ENCODE assay signal across 15 mouse cellular contexts in the genomic region with DNA sequence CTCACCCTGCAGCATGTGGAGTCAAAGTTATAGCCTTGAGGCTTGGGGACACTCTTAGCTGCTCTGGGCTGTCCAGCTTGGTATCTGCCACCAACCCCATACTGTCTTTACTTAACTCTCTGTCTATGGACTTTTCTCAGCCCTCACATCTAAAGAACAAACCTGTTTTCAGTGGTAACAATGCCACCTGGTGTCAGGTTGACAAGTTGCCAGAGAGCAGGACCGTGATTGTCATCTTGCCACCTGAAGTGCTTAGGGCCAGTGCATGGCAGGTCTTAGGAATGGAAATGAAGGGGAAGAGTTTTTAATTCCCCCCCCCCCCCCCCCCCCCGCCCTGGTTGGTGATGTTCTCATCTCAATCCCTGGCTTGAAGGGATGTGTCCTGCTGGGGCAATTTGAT.
DNase-seq lines count a peak whose midpoint lies in the region; ATAC-seq and TF ChIP-seq lines count a peak whose summit lies in the region.
"Had no signal": no experiment of that assay in that cellular context is flagged by ENCODE, and none has a peak within 500 bp of the region (broad histone marks: within the 10 kb centered on the region; RNA-seq: fewer than 3 reads in every experiment).

No protein-coding gene starts in this region.

- TF ChIP-seq CTCF in spleen, adult 2 months (IDR thresholded peaks at IDR 0.05; ENCODE audit: extremely low read depth, insufficient read depth, insufficient read length, insufficient replicate concordance): peak; percentile 36; the same call in 1 of the 2 replicates

- peak; percentile 58 for DNase-seq in heart, adult 11 months
- DNase-seq in heart, adult 9 months (ENCODE audit: low spot score in 2 of 2): no peak
- DNase-seq in spleen, adult 2 months (ENCODE audit: low read depth in 1 of 2, low spot score in 2 of 2): no peak
- DNase-seq in spleen, adult 18-20 months: no peak
- DNase-seq in kidney, postnatal 4 days: peak; percentile 17 to 32
- no peak for DNase-seq in layer of hippocampus, adult 9-11 months
- no peak for DNase-seq in layer of hippocampus, adult 18-20 months (ENCODE audit: low spot score in 2 of 2)
- DNase-seq: adrenal gland, postnatal 14 days; cerebellum, adult 9-10 months; right cerebral cortex, adult 18-20 months had no signal

- no peaks in the 10 kb centered on the region for H3K27me3 ChIP-seq in spleen, adult 2 months (ENCODE audit: control insufficient read depth, insufficient read depth, low read length)
- H3K27me3 ChIP-seq: heart, embryonic 13.5 days; midbrain, embryonic 12.5 days had no signal

- WGBS in spleen, adult 2 months: 41% methylated on average over 2 of the region's 2 CpGs

- no peaks in the 10 kb centered on the region for H3K36me3 ChIP-seq in spleen, adult 2 months (ENCODE audit: control insufficient read depth, insufficient read depth, low read length)
- H3K36me3 ChIP-seq: heart, embryonic 13.5 days; midbrain, embryonic 12.5 days had no signal

- TF ChIP-seq POLR2A in spleen, adult 2 months (IDR thresholded peaks at IDR 0.05; ENCODE audit: low read depth, low read length): no peak

- no peak overlapping the region for H3K27ac ChIP-seq in spleen, adult 2 months (ENCODE audit: insufficient read depth, low read length)
- H3K27ac ChIP-seq: heart, embryonic 13.5 days; layer of hippocampus, adult 2 months; midbrain, embryonic 12.5 days had no signal

- H3K4me1 ChIP-seq in spleen, adult 2 months (ENCODE audit: control insufficient read depth, insufficient read depth, insufficient read length): no peaks in the 10 kb centered on the region
- H3K4me1 ChIP-seq: midbrain, embryonic 12.5 days had no signal

- no peak overlapping the region for H3K4me3 ChIP-seq in spleen, adult 2 months (ENCODE audit: extremely low read depth, insufficient read depth, insufficient read length)
- H3K4me3 ChIP-seq: erythroblast, embryonic 14.5 days; heart, embryonic 13.5 days; layer of hippocampus, adult 2 months; midbrain, embryonic 12.5 days had no signal

- ATAC-seq in cerebellum, adult (ENCODE audit: insufficient number of reproducible peaks, low FRiP score, low TSS enrichment): no peak

Comparison
In these comparisons a context has a peak if more than half of its experiments do, and no peak if none do; other contexts are left out.
1. DNase-seq: peak in heart, adult 11 months (single experiment) and kidney, postnatal 4 days (2 of 2); none in heart, adult 9 months (0 of 2), spleen, adult 2 months (0 of 2), spleen, adult 18-20 months (0 of 2), layer of hippocampus, adult 9-11 months (single experiment) and layer of hippocampus, adult 18-20 months (0 of 2).